Mouse (Mus musculus): ENCODE measurements around the gene Vmn2r89.
"Not testable (repeated sequence)": the region's sequence is repeated elsewhere in the genome, so short reads cannot be mapped to it uniquely, and the experiment has no call there.

Gene Vmn2r89

GRCm38 (mm10) chr14:51451557-51451956, at the start of gene Vmn2r89:
TSS of gene Vmn2r89 (plus strand) at chr14:51451857.
- not testable (repeated sequence) for H3K4me1 ChIP-seq (replicated peaks; ENCODE audit: low read depth, low read length); H3K27me3 ChIP-seq (ENCODE audit: insufficient read depth, low read length); H3K9me3 ChIP-seq (ENCODE audit: low read length); H3K36me3 ChIP-seq (ENCODE audit: insufficient read depth, low read length); H3K4me3 ChIP-seq (replicated peaks; ENCODE audit: low read length)

GRCm38 (mm10) chr14:51410520-51410919, 41.1 kb upstream of the Vmn2r89 start, which contains the start of gene Vmn2r88:
TSS of gene Vmn2r88 (plus strand) at chr14:51410820.
- H3K4me1 ChIP-seq (replicated peaks; ENCODE audit: low read depth, low read length): no peaks in the 10 kb centered on the region
- H3K27me3 ChIP-seq (ENCODE audit: insufficient read depth, low read length): no peaks in the 10 kb centered on the region
- no peak for TF ChIP-seq CTCF (conservative IDR thresholded peaks at IDR 0.05; ENCODE audit: low read length)
- no peak for TF ChIP-seq POU5F1 (IDR thresholded peaks at IDR 0.05; ENCODE audit: borderline replicate concordance, low read length)
- no peak for TF ChIP-seq NANOG (IDR thresholded peaks at IDR 0.05; ENCODE audit: borderline replicate concordance, low read length)
- no peaks in the 10 kb centered on the region for H3K9me3 ChIP-seq (ENCODE audit: low read length)
- no peak within 1 kb of the TSS for H3K4me3 ChIP-seq (replicated peaks; ENCODE audit: low read length)
- H3K36me3 ChIP-seq (ENCODE audit: insufficient read depth, low read length): no peaks in the 10 kb centered on the region

- no peaks in the 10 kb centered on the region for H3K9me3 ChIP-seq (ENCODE audit: low read length)
- no peaks in the 10 kb centered on the region for H3K27me3 ChIP-seq (ENCODE audit: insufficient read depth, low read length)
- H3K36me3 ChIP-seq (ENCODE audit: insufficient read depth, low read length): no peaks in the 10 kb centered on the region
- no peak overlapping the region for H3K4me3 ChIP-seq (replicated peaks; ENCODE audit: low read length)
- TF ChIP-seq POU5F1 (IDR thresholded peaks at IDR 0.05; ENCODE audit: borderline replicate concordance, low read length) (no peak), CTCF (conservative IDR thresholded peaks at IDR 0.05; ENCODE audit: low read length) (no peak), NANOG (IDR thresholded peaks at IDR 0.05; ENCODE audit: borderline replicate concordance, low read length) (no peak)
- no peaks in the 10 kb centered on the region for H3K4me1 ChIP-seq (replicated peaks; ENCODE audit: low read depth, low read length)
Observed at GRCm38 (mm10) chr14:51423885-51424284, 27.8 kb upstream of the Vmn2r89 start.

GRCm38 (mm10) chr14:51430138-51430537, 21.5 kb upstream of the Vmn2r89 start:
- not testable (repeated sequence) for H3K4me3 ChIP-seq (replicated peaks; ENCODE audit: low read length); H3K9me3 ChIP-seq (ENCODE audit: low read length)

GRCm38 (mm10) chr14:51434546-51434945, 17.1 kb upstream of the Vmn2r89 start:
- no peaks in the 10 kb centered on the region for H3K36me3 ChIP-seq (ENCODE audit: insufficient read depth, low read length)
- no peaks in the 10 kb centered on the region for H3K27me3 ChIP-seq (ENCODE audit: insufficient read depth, low read length)
- TF ChIP-seq NANOG (IDR thresholded peaks at IDR 0.05; ENCODE audit: borderline replicate concordance, low read length) (no peak), CTCF (conservative IDR thresholded peaks at IDR 0.05; ENCODE audit: low read length) (no peak), POU5F1 (IDR thresholded peaks at IDR 0.05; ENCODE audit: borderline replicate concordance, low read length) (no peak)
- no peaks in the 10 kb centered on the region for H3K4me1 ChIP-seq (replicated peaks; ENCODE audit: low read depth, low read length)
- peak overlapping the region; percentile 57 for H3K4me3 ChIP-seq (replicated peaks; ENCODE audit: low read length)
- peaks cover 12% of the 10 kb centered on the region; the same call in 1 of the 2 replicates for H3K9me3 ChIP-seq (ENCODE audit: low read length)

More at GRCm38 (mm10) chr14:51430138-51430537, 21.5 kb upstream of the Vmn2r89 start:
- H3K4me1 ChIP-seq (replicated peaks; ENCODE audit: low read depth, low read length); H3K36me3 ChIP-seq (ENCODE audit: insufficient read depth, low read length); H3K27me3 ChIP-seq (ENCODE audit: insufficient read depth, low read length): not testable (repeated sequence)

- Histone ChIP-seq H3K36me3 (ENCODE audit: insufficient read depth, low read length) (no peaks in the 10 kb centered on the region), H3K4me3 (replicated peaks; ENCODE audit: low read length) (peak overlapping the region; percentile 57), H3K27me3 (ENCODE audit: insufficient read depth, low read length) (no peaks in the 10 kb centered on the region), H3K9me3 (ENCODE audit: low read length) (peaks cover 12% of the 10 kb centered on the region; the same call in 1 of the 2 replicates), H3K4me1 (replicated peaks; ENCODE audit: low read depth, low read length) (no peaks in the 10 kb centered on the region)
- TF ChIP-seq CTCF (conservative IDR thresholded peaks at IDR 0.05; ENCODE audit: low read length): no peak
- TF ChIP-seq NANOG (IDR thresholded peaks at IDR 0.05; ENCODE audit: borderline replicate concordance, low read length): no peak
- no peak for TF ChIP-seq POU5F1 (IDR thresholded peaks at IDR 0.05; ENCODE audit: borderline replicate concordance, low read length)
Observed at GRCm38 (mm10) chr14:51435020-51435419, 16.6 kb upstream of the Vmn2r89 start.

GRCm38 (mm10) chr14:51438955-51439354, 12.7 kb upstream of the Vmn2r89 start:
- H3K9me3 ChIP-seq (ENCODE audit: low read length): peaks cover 17% of the 10 kb centered on the region; the same call in 1 of the 2 replicates
- no peaks in the 10 kb centered on the region for H3K4me1 ChIP-seq (replicated peaks; ENCODE audit: low read depth, low read length)

GRCm38 (mm10) chr14:51480278-51480677, 28.6 kb downstream of the Vmn2r89 start:
- not testable (repeated sequence) for H3K4me1 ChIP-seq (replicated peaks; ENCODE audit: low read depth, low read length); H3K9me3 ChIP-seq (ENCODE audit: low read length)
- 0 out of 2 replicates have a peak, but pooled peaks have one; percentile 19 for TF ChIP-seq CTCF (conservative IDR thresholded peaks at IDR 0.05; ENCODE audit: low read length)

More at GRCm38 (mm10) chr14:51438955-51439354, 12.7 kb upstream of the Vmn2r89 start:
- no peak for TF ChIP-seq NANOG (IDR thresholded peaks at IDR 0.05; ENCODE audit: borderline replicate concordance, low read length)
- TF ChIP-seq POU5F1 (IDR thresholded peaks at IDR 0.05; ENCODE audit: borderline replicate concordance, low read length): no peak
- TF ChIP-seq CTCF (conservative IDR thresholded peaks at IDR 0.05; ENCODE audit: low read length): no peak
- Histone ChIP-seq H3K27me3 (ENCODE audit: insufficient read depth, low read length) (no peaks in the 10 kb centered on the region), H3K36me3 (ENCODE audit: insufficient read depth, low read length) (no peaks in the 10 kb centered on the region), H3K4me3 (replicated peaks; ENCODE audit: low read length) (no peak overlapping the region)

GRCm38 (mm10) chr14:51481332-51482015, 29.8 kb downstream of the Vmn2r89 start:
- TF ChIP-seq CTCF (conservative IDR thresholded peaks at IDR 0.05; ENCODE audit: low read length): peak; percentile 30
- H3K4me1 ChIP-seq (replicated peaks; ENCODE audit: low read depth, low read length); H3K9me3 ChIP-seq (ENCODE audit: low read length); H3K36me3 ChIP-seq (ENCODE audit: insufficient read depth, low read length); H3K27me3 ChIP-seq (ENCODE audit: insufficient read depth, low read length): not testable (repeated sequence)
- H3K4me3 ChIP-seq (replicated peaks; ENCODE audit: low read length): peak overlapping the region; percentile 65; the same call in 1 of the 2 replicates

More at GRCm38 (mm10) chr14:51480278-51480677, 28.6 kb downstream of the Vmn2r89 start:
- not testable (repeated sequence) for H3K27me3 ChIP-seq (ENCODE audit: insufficient read depth, low read length); H3K36me3 ChIP-seq (ENCODE audit: insufficient read depth, low read length)
- H3K4me3 ChIP-seq (replicated peaks; ENCODE audit: low read length): peak overlapping the region; percentile 65
